Mouse (Mus musculus) heart, embryonic 16.5 days (tissue): ENCODE measurements at regions not wholly inside any gene's neighbourhood (a gene's known extent, or its start where the extent isn't known, plus 50 kb on each side); places are given as distances from the start of the nearest gene placed in this dataset.

ENCODE experiments used
- ATAC-seq: fragments of 200-750 bp; cut with Nextera tagmentation; replicated peaks from 2 replicates; pipeline ENCODE4 v1.8.0; 2017; ENCODE audit warnings: moderate number of reproducible peaks; ENCODE audit not compliant: insufficient read depth, low FRiP score; ENCODE audit errors: extremely low read depth
- H3K27ac ChIP-seq: fragments of 300-500 bp; sonication (generic); 2 replicates; pipeline ENCODE4 v1.5.1; 2014; ENCODE audit warnings: mild to moderate bottlenecking, low read length, control low read depth, moderate library complexity
- H3K27me3 ChIP-seq: fragments of 300-500 bp; sonication (generic); 2 replicates; pipeline ENCODE4 v1.6.1; 2014; ENCODE audit warnings: low read length, mixed read lengths; ENCODE audit not compliant: control insufficient read depth, insufficient read depth
- H3K36me3 ChIP-seq: fragments of 300-500 bp; sonication (generic); 2 replicates; pipeline ENCODE4 v1.6.1; 2014; ENCODE audit not compliant: control insufficient read depth, insufficient read depth
- H3K4me1 ChIP-seq: fragments of 300-500 bp; sonication (generic); 2 replicates; pipeline ENCODE4 v1.6.1; 2014; ENCODE audit warnings: low read length, mixed read lengths; ENCODE audit not compliant: control insufficient read depth, insufficient read depth
- H3K4me2 ChIP-seq: fragments of 300-500 bp; sonication (generic); 2 replicates; pipeline ENCODE4 v1.6.1; 2014; ENCODE audit warnings: low read depth, mild to moderate bottlenecking, control low read depth, low read length
- H3K4me3 ChIP-seq: fragments of 300-500 bp; sonication (generic); 2 replicates; pipeline ENCODE4 v1.5.1; 2014; ENCODE audit warnings: mild to moderate bottlenecking, control low read depth, low read length
- H3K9ac ChIP-seq: fragments of 300-500 bp; sonication (generic); 2 replicates; pipeline ENCODE4 v1.6.1; 2014; ENCODE audit warnings: low read length, control low read depth
- H3K9me3 ChIP-seq: fragments of 300-500 bp; sonication (generic); replicated peaks from 2 replicates; pipeline ENCODE4 v1.6.1; 2016; ENCODE audit warnings: low read length; ENCODE audit not compliant: control insufficient read depth
- WGBS: fragments of 180-500 bp; shearing (Covaris S2); extraction: QIAGEN DNeasy Blood & Tissue Kit; methylation state at CpG from one replicate; pipeline ENCODE4 v1.1.7; 2014; 5-methylcytosine and 5-hydroxymethylcytosine counted together

DNA sequence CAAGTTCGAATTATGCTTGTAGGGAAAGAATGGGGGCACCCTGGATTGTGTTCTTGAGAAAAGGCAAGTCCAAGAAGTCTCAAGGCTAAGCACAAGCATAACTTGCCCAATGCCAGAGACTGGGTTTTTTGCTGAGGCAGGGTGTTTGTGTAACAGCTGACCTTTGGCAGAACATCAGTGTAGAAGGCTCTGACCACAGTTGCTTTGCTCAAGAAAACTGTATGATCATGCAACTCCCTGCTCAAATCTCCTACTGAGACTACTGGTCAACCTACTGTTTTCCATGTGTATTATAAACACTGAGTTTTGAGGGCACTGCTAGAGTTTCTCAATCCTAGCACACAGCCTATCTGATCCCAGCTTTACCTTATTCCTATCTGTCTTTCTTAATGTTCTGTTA is 61.4 kb upstream of the Itga4 start:
- Histone ChIP-seq H3K36me3 (no peaks in the 10 kb centered on the region), H3K4me3 (no peak overlapping the region), H3K4me1 (no peaks in the 10 kb centered on the region), H3K9ac (no peak overlapping the region), H3K9me3 (no peaks in the 10 kb centered on the region), H3K27me3 (no peaks in the 10 kb centered on the region), H3K4me2 (no peak overlapping the region), H3K27ac (no peak overlapping the region)
- ATAC-seq: no peak
- WGBS: 63% methylated on average over 1 of the region's 1 CpGs

DNA sequence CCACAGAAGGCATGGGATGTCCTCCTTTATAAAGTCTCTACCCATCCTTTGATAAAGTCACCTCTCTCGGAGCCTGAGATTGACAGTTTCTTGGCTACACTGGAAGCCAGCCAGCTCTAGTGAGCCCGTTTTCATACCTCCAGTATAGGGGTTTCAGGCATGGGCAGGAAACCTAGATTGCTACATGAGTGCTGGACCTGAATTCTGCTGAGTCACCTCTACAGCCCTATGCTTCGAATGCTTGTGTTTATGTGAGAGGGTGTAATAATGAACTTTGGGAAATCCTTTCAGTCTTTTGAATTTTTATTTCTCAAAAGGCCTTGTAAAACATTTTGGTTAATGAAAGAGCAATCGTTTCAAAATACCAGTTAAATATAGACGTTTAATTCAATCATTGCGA is 53.5 kb upstream of the Itga4 start:
- no peak for ATAC-seq
- Histone ChIP-seq H3K36me3 (no peaks in the 10 kb centered on the region), H3K27ac (no peak overlapping the region), H3K9me3 (no peaks in the 10 kb centered on the region), H3K9ac (no peak overlapping the region), H3K27me3 (no peaks in the 10 kb centered on the region), H3K4me1 (no peaks in the 10 kb centered on the region), H3K4me2 (no peak overlapping the region), H3K4me3 (no peak overlapping the region)
- WGBS: 59% methylated on average over 6 of the region's 6 CpGs
